Mouse (Mus musculus) lung, adult 2 months (tissue): ENCODE data around the gene Gm27021. TPM values are rescaled to one million over a fixed set of nuclear protein-coding genes. Genes with fewer than 3 reads are reported as not detected.

Source experiments
- DNase-seq: peaks from one replicate; pipeline ENCODE4 v3.0.0; 2022
- H3K4me1 ChIP-seq: fragments of 200-500 bp; 2 replicates; pipeline ENCODE4 v1.6.1; 2011; ENCODE audit warnings: low read length; ENCODE audit not compliant: control insufficient read depth, insufficient read depth
- H3K4me3 ChIP-seq: fragments of 200-500 bp; replicated peaks from 2 replicates; pipeline ENCODE3; 2011; ENCODE audit warnings: low read depth, mild to moderate bottlenecking, control low read depth, low read length; ENCODE audit errors: extremely low read depth
- CTCF ChIP-seq: fragments of 200-500 bp; IDR thresholded peaks from 2 replicates; pipeline ENCODE4 v1.5.1; 2011; ENCODE audit warnings: mild to moderate bottlenecking, low read length, control low read depth; ENCODE audit not compliant: insufficient read depth
- POLR2A ChIP-seq: fragments of 200-500 bp; IDR thresholded peaks from 2 replicates; pipeline ENCODE4 v1.6.1; 2011; ENCODE audit warnings: low read depth, mild to moderate bottlenecking, control low read depth, low read length, borderline replicate concordance; ENCODE audit errors: extremely low read depth
- WGBS: fragments of 180-500 bp; shearing (Covaris S2); methylation state at CpG from one replicate; pipeline ENCODE4 v1.1.7; 2018; 5-methylcytosine and 5-hydroxymethylcytosine counted together
- polyA plus RNA-seq: library from polyadenylated mRNA; depleted of rRNA; stranded (reverse); fragments of >200 nt; gene quantifications from 2 replicates; pipeline ENCODE4 v1.2.3, GENCODE M21; 2012

Gm27021 gene
- polyA plus RNA-seq, 1 experiment: 0.92 TPM

GRCm38 (mm10) chr8:120656322-120657052 lies 11.4 kb downstream of the Gm27021 start:
- Histone ChIP-seq H3K4me1 (no peaks in the 10 kb centered on the region), H3K4me3 (no peak overlapping the region)
- TF ChIP-seq POLR2A (no peak), CTCF (no peak)
- DNase-seq: no peak
- 86% methylated on average over 7 of the region's 7 CpGs for WGBS

GRCm38 (mm10) chr8:120647532-120647931 lies 20.3 kb downstream of the Gm27021 start, which contains the start of gene 1190005I06Rik:
Gene 1190005I06Rik, minus strand, starts transcription at chr8:120647632.
- DNase-seq: no peak
- Histone ChIP-seq H3K4me3 (no peak within 1 kb of the TSS), H3K4me1 (no peaks in the 10 kb centered on the region)
- TF ChIP-seq CTCF (no peak), POLR2A (no peak)
- 72% methylated on average over 7 of the region's 7 CpGs for WGBS

GRCm38 (mm10) chr8:120644663-120645062 lies 23.2 kb downstream of the Gm27021 start:
- 39% methylated on average over 7 of the region's 7 CpGs for WGBS
- Histone ChIP-seq H3K4me3 (no peak overlapping the region), H3K4me1 (no peaks in the 10 kb centered on the region)
- DNase-seq: peak; percentile 16
- no peak for TF ChIP-seq POLR2A
- no peak for TF ChIP-seq CTCF

GRCm38 (mm10) chr8:120642031-120642662 lies 25.7 kb downstream of the Gm27021 start:
- 75% methylated on average over 10 of the region's 10 CpGs for WGBS
- DNase-seq: no peak
- Histone ChIP-seq H3K4me1 (no peaks in the 10 kb centered on the region), H3K4me3 (no peak overlapping the region)
- TF ChIP-seq POLR2A (no peak), CTCF (no peak)

- no peak for DNase-seq
- H3K4me3 ChIP-seq: no peak overlapping the region
- TF ChIP-seq CTCF (no peak), POLR2A (no peak)
- WGBS: 30% methylated on average over 8 of the region's 8 CpGs
- no peaks in the 10 kb centered on the region for H3K4me1 ChIP-seq
Observed at GRCm38 (mm10) chr8:120641245-120641644, 26.6 kb downstream of the Gm27021 start.

- peak overlapping the region; percentile 47 for H3K4me3 ChIP-seq
- WGBS: 1% methylated on average over 42 of the region's 42 CpGs
- H3K4me1 ChIP-seq: no peaks in the 10 kb centered on the region
- no peak for TF ChIP-seq CTCF
- TF ChIP-seq POLR2A: no peak
- peak; percentile 58 for DNase-seq
Observed at GRCm38 (mm10) chr8:120634329-120634839, 33.5 kb downstream of the Gm27021 start.

GRCm38 (mm10) chr8:120633665-120634271 lies 34.1 kb downstream of the Gm27021 start:
- no peak for DNase-seq
- WGBS: 5% methylated on average over 44 of the region's 44 CpGs
- TF ChIP-seq CTCF (no peak), POLR2A (no peak)
- no peaks in the 10 kb centered on the region for H3K4me1 ChIP-seq
- peak overlapping the region; percentile 47 for H3K4me3 ChIP-seq

- no peak overlapping the region for H3K4me3 ChIP-seq
Observed at GRCm38 (mm10) chr8:120632969-120633664, 34.8 kb downstream of the Gm27021 start.

More at GRCm38 (mm10) chr8:120632969-120633664, 34.8 kb downstream of the Gm27021 start:
- TF ChIP-seq POLR2A (no peak), CTCF (no peak)
- WGBS: 60% methylated on average over 17 of the region's 17 CpGs
- no peaks in the 10 kb centered on the region for H3K4me1 ChIP-seq
- no peak for DNase-seq
